Mouse (Mus musculus) frontal cortex, postnatal 36 days (tissue): ENCODE results near the gene Vezt.

Experiments
- DNase-seq, 2 experiments: peaks; one replicate each; pipeline ENCODE4 v3.0.0; 2022; ENCODE audit warnings: low spot score in 2 of 2

Vezt gene

GRCm38 (mm10) chr10:94035658-94036374 is at the start of gene Vezt, which contains the start of gene Fgd6:
Vezt (minus strand) TSS chr10:94035817.
Fgd6 (plus strand) TSS chr10:94036001.
- DNase-seq = peak; percentile 98 to 99

DNA sequence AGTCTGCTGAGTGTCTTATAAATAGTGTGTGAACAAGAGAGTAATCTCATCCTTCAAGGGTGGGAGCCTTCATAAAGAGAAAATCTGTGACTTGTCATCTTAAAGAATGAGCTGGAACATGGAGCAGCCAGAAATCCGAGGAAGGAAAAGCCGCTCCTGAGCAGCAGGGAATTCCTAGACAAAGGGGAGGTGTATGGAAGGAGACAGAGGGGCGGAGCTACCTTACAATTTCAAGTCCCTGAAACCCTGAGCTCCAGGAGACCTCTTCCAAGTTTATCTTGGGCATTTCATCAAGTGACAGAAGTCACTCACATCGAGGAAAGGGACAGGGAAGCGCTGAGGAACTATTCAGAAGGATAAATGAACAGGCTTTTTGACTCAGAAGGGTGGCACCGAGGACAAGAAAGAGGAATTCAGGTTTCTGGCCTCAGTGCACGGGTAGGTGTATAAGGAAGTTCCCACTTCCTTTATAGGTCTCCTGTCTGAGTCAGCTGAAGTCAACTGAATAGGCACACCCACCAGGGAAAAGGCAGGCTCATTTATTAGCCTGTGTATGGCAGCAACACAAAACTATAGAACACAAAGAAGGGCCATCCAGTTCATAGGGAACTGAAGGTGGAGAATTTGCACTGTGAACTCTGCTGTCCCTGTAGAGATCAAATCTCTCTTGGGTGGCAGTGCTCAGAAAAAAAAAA is 46.6 kb upstream of the Vezt start:
- no peak for DNase-seq

- no peak for DNase-seq
These were observed 45.1 kb upstream of the Vezt start for GRCm38 (mm10) chr10:94080740-94081139.

- no peak for DNase-seq
These were observed 41.6 kb upstream of the Vezt start for GRCm38 (mm10) chr10:94076966-94077825.

- no peak for DNase-seq
These were observed 37.4 kb upstream of the Vezt start for GRCm38 (mm10) chr10:94072916-94073465.

GRCm38 (mm10) chr10:94072261-94072915 is 36.8 kb upstream of the Vezt start:
- DNase-seq = no peak

- DNase-seq = no peak
These were observed 36.0 kb upstream of the Vezt start for GRCm38 (mm10) chr10:94071641-94072040.

DNA sequence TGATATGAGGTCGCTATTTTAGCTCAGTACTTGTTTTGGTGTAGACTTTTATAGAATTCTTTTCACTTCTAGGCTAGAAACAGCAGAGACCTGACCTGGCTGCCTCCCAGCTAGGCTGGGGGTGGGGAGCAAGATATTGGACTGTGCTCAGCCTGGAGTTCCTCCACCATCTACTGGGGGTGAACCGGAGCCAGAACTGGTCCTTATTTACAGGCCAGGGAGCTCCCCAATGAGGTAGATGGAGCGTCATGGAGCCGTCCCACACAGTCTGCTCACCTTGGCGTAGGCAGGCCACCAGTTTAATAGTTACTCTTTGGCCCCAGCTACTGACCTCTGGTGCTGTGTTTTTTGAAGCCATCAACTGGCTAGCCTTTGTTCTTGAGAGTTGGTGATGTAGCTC is 33.1 kb upstream of the Vezt start:
- no peak for DNase-seq

DNA sequence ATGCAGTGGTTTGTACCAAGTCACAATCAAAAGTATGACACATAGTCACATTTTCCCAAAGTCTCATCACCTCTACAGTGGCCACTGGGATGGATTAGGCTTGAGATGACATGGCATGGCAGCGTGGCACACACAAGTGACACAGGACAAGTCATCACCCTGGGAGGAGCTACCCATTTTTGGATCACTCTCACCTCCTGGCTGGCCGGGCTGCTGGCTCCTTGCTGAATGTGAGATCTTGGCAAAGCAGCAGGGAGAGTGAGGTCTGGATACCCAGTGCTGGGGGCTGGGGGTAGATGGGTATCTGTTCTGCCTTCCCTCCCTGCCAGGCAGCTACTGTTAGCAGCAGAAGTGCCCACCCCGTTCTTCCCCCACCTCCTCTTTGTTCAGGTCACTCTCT is 31.3 kb upstream of the Vezt start:
- no peak for DNase-seq

- DNase-seq = no peak
These were observed 26.7 kb upstream of the Vezt start for GRCm38 (mm10) chr10:94062357-94062756.

- no peak for DNase-seq
These were observed 24.6 kb upstream of the Vezt start for GRCm38 (mm10) chr10:94060190-94060589.

DNA sequence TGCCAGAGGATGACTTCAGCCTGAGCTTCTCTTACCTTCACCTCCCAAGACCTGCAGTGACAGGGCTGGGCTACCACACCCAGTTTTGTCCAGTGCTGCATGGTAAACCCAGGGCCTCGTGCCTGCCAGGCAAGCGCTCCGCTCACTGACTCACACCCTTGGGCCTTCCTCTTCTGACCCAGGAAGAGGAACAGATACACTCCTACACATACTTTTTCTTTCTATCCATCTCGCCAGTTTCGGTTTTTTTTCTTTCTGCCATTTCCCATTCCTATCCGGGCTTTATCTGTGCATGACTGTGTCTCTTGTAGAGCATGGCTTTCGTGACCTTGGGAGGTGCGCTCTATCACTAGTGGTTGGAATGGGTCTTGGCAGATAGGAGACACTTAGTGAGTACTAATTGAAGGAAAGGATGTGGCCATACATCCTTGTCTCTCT is 24.0 kb upstream of the Vezt start:
- DNase-seq = no peak

DNA sequence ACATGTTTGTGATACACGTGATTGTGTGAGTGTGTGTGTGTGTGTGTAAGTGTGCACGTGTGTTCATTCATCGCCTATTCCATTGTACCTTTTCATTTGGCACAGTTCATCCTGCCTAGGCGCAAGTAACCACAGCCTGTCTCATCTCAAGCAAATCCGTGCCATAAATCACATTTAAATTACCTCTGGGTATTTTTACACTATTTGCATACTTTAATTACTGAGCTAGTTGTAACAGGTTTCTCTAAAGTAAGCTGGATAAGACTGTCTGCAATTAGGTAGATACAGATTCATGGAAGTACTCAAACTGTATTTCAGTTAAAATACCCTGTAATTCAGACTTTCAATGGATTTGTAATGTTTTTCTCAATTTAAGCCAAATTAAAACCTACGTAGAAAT is 20.9 kb upstream of the Vezt start:
- DNase-seq = no peak

DNA sequence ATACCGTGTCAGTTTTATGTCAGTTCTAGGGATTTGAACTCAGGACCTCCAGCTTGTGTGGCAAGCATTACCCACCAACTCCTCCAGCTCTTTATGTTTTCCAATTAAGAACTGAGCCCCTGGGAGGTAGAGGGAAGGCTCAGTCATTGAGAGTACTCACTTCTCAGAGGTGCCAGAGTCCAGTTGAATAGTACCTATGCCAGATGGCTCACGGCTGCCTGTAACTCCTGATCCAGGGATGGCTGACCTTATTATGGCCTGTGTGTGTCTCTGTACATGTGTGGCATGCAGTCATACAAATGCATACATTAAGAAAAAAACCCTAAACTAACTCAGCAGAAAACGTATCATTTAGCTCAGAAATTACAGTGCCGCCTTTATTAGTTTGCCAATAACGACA is 15.1 kb upstream of the Vezt start:
- no peak for DNase-seq

DNA sequence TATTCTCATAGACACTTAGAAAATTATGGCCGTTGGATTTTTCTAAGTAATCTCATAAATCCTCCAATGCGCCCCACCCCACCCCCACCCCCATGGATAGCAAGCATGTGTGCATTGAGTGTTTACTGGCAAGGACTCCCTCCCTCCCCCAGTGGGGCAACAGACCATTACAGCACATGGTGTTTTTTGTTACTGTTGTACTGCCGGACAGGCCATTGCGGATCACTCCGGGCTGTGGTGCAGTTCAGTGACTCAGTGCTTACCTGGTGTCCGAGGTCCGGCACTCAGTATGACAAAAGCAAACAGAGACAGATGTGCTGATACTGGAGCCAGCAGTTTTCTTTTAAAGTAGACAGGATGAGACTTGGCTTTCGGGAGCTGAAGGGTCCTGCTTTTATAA is 13.5 kb upstream of the Vezt start:
- DNase-seq = no peak

- no peak for DNase-seq
These were observed 12.4 kb upstream of the Vezt start for GRCm38 (mm10) chr10:94047845-94048559.

GRCm38 (mm10) chr10:94047024-94047423 is 11.4 kb upstream of the Vezt start:
- no peak for DNase-seq

DNA sequence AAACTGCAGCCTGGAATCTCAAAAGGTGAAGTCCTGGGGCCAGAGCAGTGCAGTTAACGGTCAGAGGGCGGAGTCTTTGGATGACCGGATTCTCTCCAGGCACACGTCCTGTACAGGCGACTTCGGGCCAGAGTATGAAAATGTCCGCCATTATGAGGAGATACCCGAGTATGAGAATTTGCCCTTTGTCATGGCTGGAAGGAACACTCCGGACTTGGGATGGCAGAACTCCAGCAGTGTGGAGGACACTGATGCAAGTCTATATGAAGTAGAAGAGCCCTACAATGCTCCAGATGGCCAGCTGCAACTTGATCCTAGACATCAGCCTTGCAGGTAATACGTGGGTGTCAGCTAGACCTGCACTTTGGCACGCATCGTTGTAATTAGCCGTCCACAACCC is 9.7 kb upstream of the Vezt start:
- DNase-seq = no peak

- no peak for DNase-seq
These were observed 8.3 kb upstream of the Vezt start for GRCm38 (mm10) chr10:94043908-94044307.

GRCm38 (mm10) chr10:94038366-94039260 is 3.0 kb upstream of the Vezt start:
- DNase-seq = no peak
